Mouse (Mus musculus): Measurements from ENCODE around the gene Lbhd2.
A peak's percentile ranks its signal among the peaks of the same experiment; 100 is the strongest.

Gene Lbhd2

DNA sequence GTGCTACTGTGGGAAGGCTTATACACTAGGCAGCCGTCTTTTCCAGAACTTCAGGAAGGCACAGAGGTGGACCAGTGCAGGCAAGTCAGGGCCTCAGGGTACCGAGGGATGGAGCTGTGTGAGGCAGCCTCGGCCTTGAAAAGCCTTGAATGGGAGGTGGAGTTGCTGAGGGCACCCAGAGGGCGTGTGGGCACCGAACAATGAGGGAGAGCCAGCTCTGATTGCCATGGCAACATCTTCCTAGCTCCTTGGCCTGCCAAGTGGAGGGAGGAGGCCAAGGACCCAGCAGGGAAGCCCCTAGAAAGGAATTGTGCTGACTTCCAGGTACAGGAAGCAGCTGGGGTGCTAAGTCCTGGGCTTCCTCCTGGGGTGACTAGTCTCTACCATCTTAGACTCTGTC is 3.0 kb downstream of the Lbhd2 start:
- no peak for DNase-seq (ENCODE audit: low spot score in 2 of 2)

DNA sequence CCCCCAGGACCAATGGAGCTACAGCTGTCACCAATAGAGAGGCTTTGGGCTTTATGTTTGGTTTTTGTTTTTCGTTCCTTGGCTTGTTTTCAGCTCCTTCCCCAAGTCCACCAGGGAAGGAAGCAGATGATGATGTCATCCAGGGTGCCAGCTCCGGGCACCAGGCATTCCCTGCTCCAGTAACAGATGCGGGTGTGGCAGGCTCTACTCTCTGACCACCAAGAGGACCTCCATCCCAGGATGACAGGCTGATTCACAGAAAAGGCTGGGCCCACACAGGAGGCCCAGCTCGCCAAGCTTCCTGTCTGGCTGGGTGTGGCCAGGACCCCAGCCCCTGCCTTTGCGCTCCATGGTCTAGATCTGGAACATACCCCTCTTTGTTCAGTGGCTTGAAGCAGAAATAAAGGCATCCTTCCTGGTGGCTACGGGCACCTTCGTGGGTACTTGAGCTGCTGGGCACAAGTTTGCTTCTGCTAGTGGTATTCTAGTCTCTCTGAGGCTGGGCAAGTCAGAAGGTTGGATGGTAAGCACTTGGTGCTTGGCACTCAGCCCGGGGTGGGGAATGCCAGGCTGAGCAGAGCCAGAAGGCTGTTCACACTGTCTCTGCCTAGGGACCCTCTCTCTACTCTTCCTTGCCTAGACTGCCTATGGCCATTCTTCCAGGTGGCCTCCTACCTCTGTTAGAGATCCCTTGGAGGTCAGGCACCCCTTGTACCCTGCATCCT is 5.2 kb downstream of the Lbhd2 start:
- DNase-seq (ENCODE audit: low spot score in 2 of 2): no peak

DNA sequence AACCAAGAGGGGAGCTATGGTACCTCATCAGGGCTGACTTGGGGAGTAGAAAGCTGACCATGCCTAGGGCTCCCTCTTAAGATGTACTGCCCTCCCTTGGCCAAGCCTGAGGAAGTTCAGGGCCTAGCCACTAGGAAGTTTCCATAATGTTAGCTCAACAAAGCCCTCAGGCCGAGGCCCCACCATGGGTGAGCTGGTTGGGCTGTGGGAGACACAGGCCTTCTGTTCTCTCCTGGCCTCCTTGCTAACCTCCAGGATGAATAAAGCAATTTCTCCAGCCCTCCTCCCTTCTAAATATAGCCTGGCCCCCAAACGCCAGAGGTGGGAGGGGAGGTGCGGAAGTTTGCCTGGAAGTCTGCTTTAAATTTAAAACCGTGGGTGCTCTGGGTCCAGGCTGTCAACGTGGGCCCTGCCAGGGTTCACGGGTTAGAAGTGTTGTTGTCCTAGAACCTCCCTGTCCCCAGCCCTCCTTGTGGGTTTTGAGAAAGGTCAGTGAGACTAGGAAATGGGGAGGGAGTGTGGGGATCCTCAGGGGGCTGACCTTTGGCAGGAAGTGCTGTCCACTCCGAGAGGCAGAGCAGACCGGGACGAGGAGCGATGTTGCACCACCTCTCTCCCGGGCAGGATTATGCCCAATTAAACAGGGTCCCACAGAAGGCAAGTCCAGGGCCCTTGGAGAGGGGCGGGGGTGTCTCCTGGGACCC is 6.1 kb downstream of the Lbhd2 start:
- DNase-seq (ENCODE audit: low spot score in 2 of 2): no peak

DNA sequence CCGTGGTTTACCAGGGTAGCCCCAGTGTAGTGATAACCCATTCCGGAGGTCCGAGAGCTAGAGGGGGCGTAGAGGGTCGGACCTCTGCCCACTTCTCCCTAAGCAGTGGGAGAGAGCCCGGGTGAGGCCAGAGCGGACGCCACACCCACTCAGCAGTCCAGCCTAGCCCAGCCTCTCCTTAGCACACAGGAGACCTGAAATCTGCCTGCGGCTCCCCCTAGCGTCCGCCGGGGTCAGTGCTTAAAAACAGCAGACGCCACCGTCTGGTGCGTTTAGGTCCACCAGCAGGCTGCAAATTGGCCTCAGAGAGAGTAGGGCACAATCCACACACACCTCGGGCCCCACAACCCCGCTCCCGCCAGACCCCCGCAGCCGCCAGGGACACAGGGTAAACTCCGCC is 6.7 kb downstream of the Lbhd2 start:
- DNase-seq (ENCODE audit: low spot score in 2 of 2): peak; percentile 85 to 90

DNA sequence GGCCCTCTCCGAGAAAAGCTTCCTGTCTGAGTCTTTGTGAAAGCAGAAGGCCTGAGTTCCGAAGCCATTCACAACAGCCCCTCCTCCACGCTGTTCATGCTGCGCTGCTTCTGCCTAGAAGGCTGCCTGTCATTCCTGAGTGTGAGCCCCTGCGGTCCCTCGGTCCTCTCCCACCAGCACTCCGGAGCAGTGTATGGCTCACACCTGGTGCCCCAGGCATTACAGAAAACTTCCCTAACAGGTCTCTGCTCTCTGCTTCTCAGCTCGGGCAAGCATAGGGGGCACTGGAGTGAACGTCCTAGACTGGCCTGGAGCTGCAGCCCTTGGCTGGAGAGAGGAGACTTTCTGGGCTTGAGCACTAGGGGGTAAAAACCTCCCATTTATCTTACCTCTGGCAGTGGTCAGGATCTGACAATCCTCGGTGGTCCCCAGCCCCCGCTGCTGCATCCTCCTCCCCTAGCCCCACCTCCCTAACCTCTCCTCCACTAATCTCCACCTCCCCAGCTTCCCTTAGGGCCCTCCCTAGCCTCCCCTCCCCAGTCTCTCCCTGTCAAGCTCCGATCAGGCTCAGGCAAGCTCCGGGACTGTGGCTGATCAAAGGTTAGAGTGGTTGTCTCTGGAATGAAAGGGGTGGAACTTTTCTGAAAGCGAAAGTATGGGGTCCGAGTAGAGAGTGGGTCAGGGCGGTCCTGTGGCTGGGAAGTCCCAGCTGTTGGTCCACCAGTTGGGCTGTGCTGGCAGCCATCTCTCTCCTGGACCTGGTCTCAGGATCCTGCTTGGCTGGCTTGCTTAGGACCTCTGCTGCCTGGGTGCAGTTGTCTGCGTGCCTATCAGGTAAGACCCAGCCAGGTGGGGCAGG is 10.5 kb downstream of the Lbhd2 start, which contains the start of gene Exoc3l4:
Exoc3l4 (plus strand) TSS at position 97 of the 859 bp plus-strand sequence.
- DNase-seq (ENCODE audit: low spot score in 2 of 2): no peak

DNA sequence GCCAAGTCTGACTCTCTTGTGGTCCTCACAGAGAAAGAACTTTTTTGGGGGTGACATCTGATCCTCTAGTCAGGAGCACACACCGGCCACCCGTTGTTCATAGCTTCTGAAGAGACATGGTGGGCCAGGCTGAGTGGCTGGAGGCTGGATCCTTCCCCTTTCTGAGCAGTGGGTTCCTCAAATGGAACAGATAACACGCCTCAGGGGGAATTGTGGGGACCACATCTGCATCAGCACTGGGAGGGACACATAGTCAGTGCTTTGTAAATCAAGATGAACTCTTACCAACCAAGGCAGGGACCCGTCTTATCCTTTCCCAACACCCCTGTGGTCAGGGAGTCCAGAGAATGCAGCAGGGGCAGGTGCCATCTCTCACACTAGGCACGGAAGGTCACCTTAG is 13.3 kb downstream of the Lbhd2 start:
- DNase-seq (ENCODE audit: low spot score in 2 of 2): no peak

DNA sequence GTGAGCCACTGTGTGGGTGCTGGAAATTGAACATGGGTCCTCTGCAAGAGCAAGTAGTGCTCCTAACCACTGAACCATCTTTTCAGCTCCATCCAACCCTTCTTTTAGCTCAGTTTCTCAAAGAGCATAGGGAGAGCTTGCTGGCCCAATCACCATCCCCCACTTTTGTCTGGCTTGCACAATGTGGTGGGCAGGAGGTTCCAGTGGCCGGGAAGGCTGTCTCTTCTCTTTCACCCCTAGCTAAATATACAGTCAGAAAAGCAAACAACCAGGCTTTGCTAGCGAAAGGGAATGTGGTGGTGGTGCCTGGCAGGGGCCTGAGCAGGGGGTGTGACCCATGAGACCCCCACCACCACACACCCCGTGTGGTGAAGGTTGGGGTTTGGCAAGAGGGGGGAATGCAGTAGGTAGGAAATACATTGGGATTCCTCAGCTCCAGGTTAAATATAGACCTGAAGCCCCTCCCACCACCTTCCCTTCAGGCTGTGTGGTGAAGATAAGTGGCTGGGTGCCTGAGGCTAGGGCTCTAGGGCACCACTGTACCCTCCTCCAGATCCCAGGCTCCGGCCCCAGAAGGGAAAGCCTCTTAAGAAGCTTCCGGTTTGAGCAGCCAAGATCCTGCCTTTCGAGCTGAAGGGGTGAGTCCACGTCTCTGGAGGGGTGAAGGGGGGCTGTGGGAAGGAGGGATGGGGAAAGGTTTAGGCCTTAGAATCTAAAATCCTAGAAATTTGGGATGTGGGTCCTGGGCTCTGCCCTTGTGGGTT is 14.5 kb downstream of the Lbhd2 start:
- DNase-seq (ENCODE audit: low spot score in 2 of 2): no peak

DNA sequence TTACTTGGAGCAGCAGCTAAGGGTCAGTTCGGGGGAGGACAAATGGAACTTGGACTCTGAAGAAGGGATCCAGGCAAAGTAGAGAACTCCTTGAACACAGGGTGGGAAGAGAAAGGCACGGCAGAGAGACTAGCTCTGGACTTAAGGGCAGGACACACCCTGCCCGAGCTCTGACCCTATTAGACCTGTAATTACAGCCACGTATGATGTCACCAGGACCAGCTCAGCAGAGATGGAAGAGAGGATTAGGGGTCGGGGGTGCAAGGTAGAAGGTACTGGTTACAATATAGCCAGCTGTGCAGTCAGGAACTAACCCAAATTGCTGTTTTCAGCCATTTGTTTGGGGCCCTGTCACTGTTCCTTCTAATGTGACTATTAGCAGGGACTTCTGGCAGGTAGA is 16.2 kb downstream of the Lbhd2 start:
- no peak for DNase-seq (ENCODE audit: low spot score in 2 of 2)

DNA sequence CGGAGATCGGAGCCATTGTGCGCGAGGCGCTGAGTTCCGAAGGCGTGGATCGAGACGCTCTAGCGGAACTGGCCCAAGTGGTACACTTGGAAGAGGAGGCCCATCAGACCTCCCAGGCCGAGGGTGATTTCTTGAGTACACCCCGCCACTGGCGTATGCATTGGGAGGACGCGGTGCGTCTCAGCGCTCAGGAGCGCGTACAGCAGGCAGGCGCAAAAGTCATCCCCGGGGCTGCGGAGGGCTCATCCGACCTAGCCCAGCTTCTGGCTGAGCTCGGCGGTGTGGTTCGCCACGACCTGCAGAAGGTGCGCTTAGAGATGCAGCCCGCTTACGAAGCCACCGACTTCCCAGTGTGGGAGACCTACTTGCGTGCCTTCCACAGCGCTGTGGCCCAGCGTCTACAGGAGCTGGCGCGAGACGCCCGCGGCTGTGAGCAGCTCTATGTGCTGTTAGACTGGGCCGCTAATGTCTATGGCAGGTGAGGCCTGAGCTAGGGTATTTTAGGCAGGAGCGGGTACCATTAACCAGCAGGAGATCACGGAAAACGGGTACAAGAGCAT is 17.0 kb downstream of the Lbhd2 start:
- DNase-seq (ENCODE audit: low spot score in 2 of 2): no peak

DNA sequence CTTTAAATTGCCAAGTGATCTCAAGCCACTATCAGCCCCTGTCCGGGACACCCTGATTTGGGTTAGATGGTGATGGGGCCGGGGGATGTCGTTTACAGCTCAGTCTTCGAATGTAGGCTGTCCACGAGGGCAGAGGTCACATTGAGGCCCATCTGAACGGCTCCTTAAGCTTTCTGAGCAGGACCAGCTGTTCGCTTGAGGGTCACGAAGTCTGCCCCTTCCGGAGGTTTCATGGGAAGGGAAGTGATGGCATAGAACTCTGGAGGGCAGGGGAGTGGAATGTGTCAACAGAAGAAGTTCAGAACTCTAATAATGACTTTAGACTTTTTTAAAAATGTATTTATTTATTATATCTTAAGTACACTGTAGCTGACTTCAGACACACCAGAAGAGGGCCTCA is 17.9 kb downstream of the Lbhd2 start:
- DNase-seq (ENCODE audit: low spot score in 2 of 2): no peak

DNA sequence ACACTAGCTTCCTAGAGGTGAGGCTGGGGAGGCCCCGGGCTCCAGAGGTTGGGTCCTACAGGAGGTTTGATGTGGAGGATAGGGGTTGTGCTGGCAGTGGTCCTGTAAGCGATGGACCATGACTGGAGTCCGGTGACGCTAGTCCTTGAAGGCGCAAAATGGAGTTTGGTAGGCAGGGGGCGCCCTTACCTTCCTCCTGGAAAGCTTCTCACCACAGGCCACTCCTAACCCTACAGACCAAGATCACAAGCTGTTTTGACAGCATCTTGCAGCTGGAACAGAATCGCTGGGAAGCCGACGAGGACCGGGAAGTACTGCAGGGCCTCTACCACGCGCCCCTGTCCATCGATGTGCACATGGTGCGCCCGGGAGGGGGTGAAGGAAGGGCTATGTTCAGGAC is 18.6 kb downstream of the Lbhd2 start:
- DNase-seq (ENCODE audit: low spot score in 2 of 2): peak; percentile 87

DNA sequence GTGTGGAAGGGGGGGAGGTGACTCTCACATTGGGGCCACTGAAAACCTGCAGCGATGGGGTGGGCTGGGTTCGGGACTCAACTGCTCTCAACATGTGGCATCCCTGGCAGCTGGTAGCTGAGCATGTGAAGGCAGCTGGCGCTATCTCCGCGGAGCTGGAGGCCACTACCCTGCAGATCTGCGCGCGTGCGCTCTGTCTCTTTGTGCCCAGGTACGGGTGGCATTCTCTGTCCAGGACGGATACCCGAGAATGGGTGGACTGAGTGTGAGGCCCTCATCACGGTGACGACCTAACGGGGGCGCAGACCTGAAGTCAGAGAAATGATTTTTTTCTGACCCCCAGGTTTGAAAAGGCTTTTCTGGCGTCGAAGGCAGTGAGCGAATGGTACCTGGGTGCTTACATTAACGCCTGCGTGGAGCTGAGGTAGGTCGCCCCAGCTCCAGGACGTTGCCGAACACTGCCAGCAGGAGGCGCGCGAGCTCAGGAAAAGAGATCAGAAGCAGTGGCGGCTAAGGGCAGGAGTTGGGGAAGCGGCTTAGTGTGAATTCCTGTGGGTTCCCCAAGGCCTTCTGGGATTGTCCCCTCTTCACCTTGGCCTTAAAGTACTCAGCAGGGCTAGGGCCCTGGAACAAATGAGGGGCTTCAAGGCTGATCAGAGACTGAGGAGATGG is 19.3 kb downstream of the Lbhd2 start:
- DNase-seq (ENCODE audit: low spot score in 2 of 2): peak; percentile 93

DNA sequence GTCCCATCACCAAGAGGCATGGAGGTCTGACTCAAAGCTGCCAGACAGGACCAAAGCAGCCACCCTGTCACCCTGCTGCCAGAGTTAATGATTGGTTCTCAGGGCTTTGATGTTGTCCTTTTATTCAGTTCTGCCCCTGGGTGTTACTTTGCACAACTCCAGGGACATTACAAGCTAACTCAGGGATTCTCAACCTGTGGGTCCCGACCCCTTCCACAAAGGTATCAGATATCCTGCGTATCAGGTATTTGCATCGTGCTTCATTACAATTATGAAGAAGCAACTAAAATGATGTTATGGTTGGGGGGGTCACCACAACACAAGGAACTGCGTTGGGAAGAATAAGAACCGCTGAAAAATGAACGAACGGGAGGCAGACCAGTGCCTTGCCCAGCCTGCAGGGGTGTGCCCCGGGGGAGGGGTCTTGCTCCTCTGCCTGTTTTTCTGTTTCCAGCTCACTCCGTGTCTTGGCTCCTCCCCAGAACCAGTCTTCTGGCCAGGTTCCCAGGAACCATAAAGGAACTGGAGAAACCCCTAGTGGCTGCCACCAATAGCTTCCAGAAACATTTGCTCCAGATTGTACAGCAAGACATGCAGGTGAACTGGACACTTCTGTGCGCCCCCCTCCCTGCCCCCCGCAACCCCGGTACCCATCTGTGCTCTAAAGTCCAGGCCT is 21.0 kb downstream of the Lbhd2 start:
- DNase-seq (ENCODE audit: low spot score in 2 of 2): no peak

DNA sequence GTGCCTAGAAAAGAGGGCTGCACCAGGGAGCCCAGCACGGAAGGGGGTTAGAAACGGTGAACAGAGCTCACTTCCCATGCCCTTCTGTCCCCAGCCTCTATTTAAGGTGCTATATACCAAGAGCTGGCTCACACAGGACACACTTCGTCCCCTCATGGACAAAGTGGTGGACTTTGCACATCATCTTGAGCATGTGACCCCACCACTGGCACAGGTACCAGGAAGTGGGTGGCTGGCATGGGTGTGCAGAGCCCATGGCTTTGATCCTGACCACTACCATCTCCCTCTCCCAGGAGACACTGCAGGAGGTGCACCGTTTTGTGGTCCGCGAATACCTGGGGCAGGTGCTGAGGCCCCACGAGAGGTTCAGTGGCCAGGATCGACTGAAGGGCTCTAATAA is 21.8 kb downstream of the Lbhd2 start:
- no peak for DNase-seq (ENCODE audit: low spot score in 2 of 2)

DNA sequence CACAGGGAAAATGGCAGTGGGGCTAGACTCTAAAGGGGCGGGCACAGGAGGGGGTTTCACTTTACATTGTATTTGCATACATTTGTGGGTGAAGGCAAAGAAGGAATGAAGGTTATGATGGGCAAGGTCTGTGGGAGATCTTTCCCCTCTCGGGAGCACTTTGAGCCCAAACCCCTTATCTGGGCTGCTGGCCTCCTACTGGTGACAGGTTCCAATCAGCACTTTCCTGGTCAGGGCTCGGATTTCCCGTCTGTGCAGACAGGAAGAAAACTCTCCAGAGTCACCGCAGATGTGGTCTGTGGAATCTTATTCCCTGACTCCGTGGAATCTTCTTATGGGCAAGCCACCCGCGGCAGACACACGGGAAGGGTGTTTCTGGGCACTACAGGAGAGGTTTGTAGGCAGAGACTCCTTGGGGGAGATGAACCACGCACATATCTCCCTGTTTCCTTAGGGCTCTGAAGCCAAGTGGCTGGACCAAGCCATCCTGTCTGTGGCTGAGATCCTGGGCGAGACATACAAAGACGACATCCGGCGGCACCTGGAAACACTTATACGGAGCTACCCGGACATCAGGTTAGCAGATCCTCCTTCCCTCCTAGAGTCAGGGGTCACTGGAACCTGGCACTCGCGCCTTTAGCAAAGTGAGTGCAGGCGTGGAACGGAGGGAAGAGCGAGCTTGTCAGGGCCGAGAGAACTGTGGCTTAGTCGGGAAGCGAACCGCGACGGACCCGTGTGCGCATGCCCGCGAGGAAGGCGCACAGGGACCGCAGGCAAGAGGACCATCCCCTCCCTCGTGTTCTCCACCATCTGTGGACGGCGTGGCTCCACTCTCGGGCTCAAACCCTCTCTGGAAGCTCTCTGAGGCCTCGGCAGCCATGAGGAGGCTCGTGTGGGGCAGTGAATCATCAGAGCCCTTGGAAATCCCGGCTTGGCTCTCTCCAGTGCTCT is 22.6 kb downstream of the Lbhd2 start:
- DNase-seq (ENCODE audit: low spot score in 2 of 2): peak in 1 of 2 experiments; percentile 58

DNA sequence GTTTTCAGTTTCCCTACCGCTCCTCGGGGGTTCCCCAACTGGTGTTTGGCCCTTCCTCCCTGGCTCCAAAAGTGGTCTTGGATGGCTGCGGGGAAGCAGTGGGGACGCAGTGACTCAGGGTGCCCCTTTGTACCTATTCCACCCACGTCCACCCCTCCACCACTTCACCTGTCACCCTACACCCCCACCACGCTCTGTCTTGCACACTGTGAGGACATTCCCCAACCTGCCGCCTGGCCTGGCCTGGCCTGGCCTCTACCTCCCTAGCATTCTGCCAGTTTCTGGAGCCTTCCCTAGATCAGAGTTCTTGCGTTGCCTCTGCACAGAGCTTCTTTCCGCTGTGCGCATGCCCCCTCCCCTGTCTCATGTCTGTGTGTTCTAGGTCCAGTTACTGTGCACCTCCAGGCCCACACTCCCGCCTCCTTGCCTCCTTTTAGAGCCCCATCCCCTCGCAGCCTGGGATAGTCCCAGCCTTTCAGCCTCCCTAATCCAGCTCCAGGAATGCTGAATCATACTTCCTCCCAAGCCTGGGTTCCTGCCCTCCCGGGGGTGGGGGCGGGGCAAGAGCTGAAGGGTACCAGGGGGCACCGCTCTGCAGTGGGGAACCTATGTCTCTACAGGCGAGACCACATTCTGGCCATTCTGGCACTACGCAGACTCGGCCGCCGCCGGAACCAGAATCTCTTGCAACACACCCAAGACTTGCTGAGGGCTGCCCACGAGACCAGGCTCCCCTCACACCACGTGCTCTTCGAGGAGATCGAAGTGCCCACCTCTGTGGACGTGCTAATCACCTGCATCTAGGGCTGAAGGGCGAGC is 23.6 kb downstream of the Lbhd2 start:
- DNase-seq (ENCODE audit: low spot score in 2 of 2): no peak

DNA sequence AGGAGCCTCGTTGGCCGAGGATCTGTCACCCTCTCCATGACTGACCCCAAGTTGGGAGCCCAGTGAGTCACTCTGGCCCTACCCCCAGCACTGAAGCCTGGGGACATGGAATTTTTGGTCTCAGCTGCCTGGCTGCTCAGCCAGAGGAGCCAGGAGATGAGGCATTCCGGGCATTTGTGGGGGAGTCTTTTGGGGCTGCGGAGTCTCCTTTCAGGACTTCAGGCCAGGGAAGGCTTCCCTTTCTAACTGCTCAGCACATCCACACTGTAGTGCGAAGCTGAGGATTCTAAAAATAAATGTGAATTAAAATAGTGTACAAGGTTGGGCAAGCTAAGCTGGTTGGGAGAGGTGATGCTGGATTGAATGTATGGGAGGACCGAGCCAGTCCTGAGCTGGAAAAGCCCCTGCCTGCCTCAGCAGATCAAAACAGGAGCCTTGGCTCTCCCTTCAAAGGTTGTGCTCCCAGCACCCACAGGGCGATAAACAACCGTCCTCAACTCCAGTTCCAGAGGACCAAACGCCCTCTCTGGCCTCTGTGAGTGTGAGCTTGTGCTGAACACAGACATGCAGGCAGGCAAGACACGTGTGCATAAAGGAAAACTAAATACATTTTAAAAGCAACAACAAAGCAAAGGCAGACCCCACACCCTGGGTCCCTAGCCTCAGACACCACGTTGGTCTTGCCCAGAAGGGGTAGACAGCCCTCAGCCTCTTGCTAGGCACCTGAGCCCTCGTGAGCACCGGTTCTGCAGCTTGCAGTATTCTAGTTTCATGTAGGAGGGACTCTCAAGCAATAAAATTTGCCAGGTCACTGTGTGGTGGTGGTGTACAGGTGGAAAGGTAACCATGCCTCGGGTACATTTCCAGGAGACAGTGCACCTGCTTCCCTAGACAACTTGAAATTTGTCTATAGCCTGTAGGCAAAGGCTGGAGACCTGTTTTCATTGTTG is 24.5 kb downstream of the Lbhd2 start:
- no peak for DNase-seq (ENCODE audit: low spot score in 2 of 2)
